Mouse (Mus musculus): Measurements from ENCODE around the gene Adam10. TPM values are rescaled to one million over a fixed set of nuclear protein-coding genes. Genes with fewer than 3 reads are reported as not detected.

Gene Adam10
- polyA plus RNA-seq, 1 experiment from 2014 or later = 63.7 TPM

- no peaks in the 10 kb centered on the region for H3K36me3 ChIP-seq (ENCODE audit: control insufficient read depth, insufficient read depth, low read length)
- H3K9me3 ChIP-seq (ENCODE audit: control insufficient read depth, low read length) = 0 out of 2 replicates have a peak, but pooled peaks cover 3% of the 10 kb centered on the region
- 85% methylated on average over 7 of the region's 7 CpGs for WGBS
- ATAC-seq (replicated peaks; ENCODE audit: low FRiP score, low TSS enrichment, low read depth) (no peak), DNase-seq (ENCODE audit: low spot score) (no peak)
- no peaks in the 10 kb centered on the region for H3K4me1 ChIP-seq (replicated peaks; ENCODE audit: control insufficient read depth, insufficient read depth, low read length)
- no peak overlapping the region for H3K4me3 ChIP-seq (ENCODE audit: low read depth, low read length)
- no peak overlapping the region for H3K27ac ChIP-seq (ENCODE audit: low read depth)
- no peak overlapping the region for H3K9ac ChIP-seq (ENCODE audit: low read length)
- H3K4me2 ChIP-seq (ENCODE audit: low read length) = no peak overlapping the region
- H3K27me3 ChIP-seq (replicated peaks; ENCODE audit: control insufficient read depth, insufficient read depth, low read length) = no peaks in the 10 kb centered on the region
Measured at GRCm38 (mm10) chr9:70788705-70789104, 109.9 kb downstream of the Adam10 start.

- H3K4me2 ChIP-seq (ENCODE audit: low read length) = no peak overlapping the region
- DNase-seq (ENCODE audit: low spot score) = no peak
- no peak for ATAC-seq (replicated peaks; ENCODE audit: low FRiP score, low TSS enrichment, low read depth)
- H3K27me3 ChIP-seq (replicated peaks; ENCODE audit: control insufficient read depth, insufficient read depth, low read length) = no peaks in the 10 kb centered on the region
- no peak overlapping the region for H3K9ac ChIP-seq (ENCODE audit: low read length)
- H3K27ac ChIP-seq (ENCODE audit: low read depth) = no peak overlapping the region
- H3K36me3 ChIP-seq (ENCODE audit: control insufficient read depth, insufficient read depth, low read length) = no peaks in the 10 kb centered on the region
- H3K4me3 ChIP-seq (ENCODE audit: low read depth, low read length) = no peak overlapping the region
- H3K9me3 ChIP-seq (ENCODE audit: control insufficient read depth, low read length) = 0 out of 2 replicates have a peak, but pooled peaks cover 3% of the 10 kb centered on the region
- H3K4me1 ChIP-seq (replicated peaks; ENCODE audit: control insufficient read depth, insufficient read depth, low read length) = no peaks in the 10 kb centered on the region; the same call in 1 of the 2 replicates
- WGBS = 90% methylated on average over 4 of the region's 4 CpGs
Measured at GRCm38 (mm10) chr9:70790621-70791020, 111.8 kb downstream of the Adam10 start.

GRCm38 (mm10) chr9:70794643-70795438, 116.0 kb downstream of the Adam10 start:
- H3K4me2 ChIP-seq (ENCODE audit: low read length) = no peak overlapping the region
- no peak for DNase-seq (ENCODE audit: low spot score)
- no peaks in the 10 kb centered on the region for H3K27me3 ChIP-seq (replicated peaks; ENCODE audit: control insufficient read depth, insufficient read depth, low read length)
- ATAC-seq (replicated peaks; ENCODE audit: low FRiP score, low TSS enrichment, low read depth) = no peak
- H3K36me3 ChIP-seq (ENCODE audit: control insufficient read depth, insufficient read depth, low read length) = no peaks in the 10 kb centered on the region
- H3K4me3 ChIP-seq (ENCODE audit: low read depth, low read length) = no peak overlapping the region
- WGBS = 50% methylated on average over 15 of the region's 15 CpGs
- H3K27ac ChIP-seq (ENCODE audit: low read depth) = no peak overlapping the region
- no peaks in the 10 kb centered on the region for H3K9me3 ChIP-seq (ENCODE audit: control insufficient read depth, low read length)
- no peaks in the 10 kb centered on the region; the same call in 1 of the 2 replicates for H3K4me1 ChIP-seq (replicated peaks; ENCODE audit: control insufficient read depth, insufficient read depth, low read length)
- no peak overlapping the region for H3K9ac ChIP-seq (ENCODE audit: low read length)

GRCm38 (mm10) chr9:70795439-70795757, 116.6 kb downstream of the Adam10 start:
- Histone ChIP-seq H3K4me1 (replicated peaks; ENCODE audit: control insufficient read depth, insufficient read depth, low read length) (no peaks in the 10 kb centered on the region; the same call in 1 of the 2 replicates), H3K27me3 (replicated peaks; ENCODE audit: control insufficient read depth, insufficient read depth, low read length) (no peaks in the 10 kb centered on the region), H3K9me3 (ENCODE audit: control insufficient read depth, low read length) (no peaks in the 10 kb centered on the region), H3K36me3 (ENCODE audit: control insufficient read depth, insufficient read depth, low read length) (no peaks in the 10 kb centered on the region), H3K9ac (ENCODE audit: low read length) (no peak overlapping the region), H3K4me3 (ENCODE audit: low read depth, low read length) (no peak overlapping the region), H3K27ac (ENCODE audit: low read depth) (no peak overlapping the region), H3K4me2 (ENCODE audit: low read length) (no peak overlapping the region)
- WGBS = 51% methylated on average over 2 of the region's 2 CpGs
- no peak for DNase-seq (ENCODE audit: low spot score)
- no peak for ATAC-seq (replicated peaks; ENCODE audit: low FRiP score, low TSS enrichment, low read depth)

- Histone ChIP-seq H3K4me1 (replicated peaks; ENCODE audit: control insufficient read depth, insufficient read depth, low read length) (no peaks in the 10 kb centered on the region), H3K36me3 (ENCODE audit: control insufficient read depth, insufficient read depth, low read length) (no peaks in the 10 kb centered on the region), H3K9me3 (ENCODE audit: control insufficient read depth, low read length) (no peaks in the 10 kb centered on the region), H3K27me3 (replicated peaks; ENCODE audit: control insufficient read depth, insufficient read depth, low read length) (no peaks in the 10 kb centered on the region), H3K4me3 (ENCODE audit: low read depth, low read length) (no peak overlapping the region), H3K9ac (ENCODE audit: low read length) (no peak overlapping the region), H3K4me2 (ENCODE audit: low read length) (no peak overlapping the region), H3K27ac (ENCODE audit: low read depth) (no peak overlapping the region)
- no peak for ATAC-seq (replicated peaks; ENCODE audit: low FRiP score, low TSS enrichment, low read depth)
- WGBS = 57% methylated on average over 8 of the region's 8 CpGs
- no peak for DNase-seq (ENCODE audit: low spot score)
Measured at GRCm38 (mm10) chr9:70800588-70801315, 122.0 kb downstream of the Adam10 start.

- WGBS = 80% methylated on average over 3 of the region's 3 CpGs
- no peak overlapping the region for H3K27ac ChIP-seq (ENCODE audit: low read depth)
- ATAC-seq (replicated peaks; ENCODE audit: low FRiP score, low TSS enrichment, low read depth) = no peak
- no peak for DNase-seq (ENCODE audit: low spot score)
- H3K4me2 ChIP-seq (ENCODE audit: low read length) = no peak overlapping the region
- H3K9ac ChIP-seq (ENCODE audit: low read length) = no peak overlapping the region
- no peaks in the 10 kb centered on the region for H3K9me3 ChIP-seq (ENCODE audit: control insufficient read depth, low read length)
- H3K4me1 ChIP-seq (replicated peaks; ENCODE audit: control insufficient read depth, insufficient read depth, low read length) = no peaks in the 10 kb centered on the region
- no peaks in the 10 kb centered on the region for H3K27me3 ChIP-seq (replicated peaks; ENCODE audit: control insufficient read depth, insufficient read depth, low read length)
- no peak overlapping the region for H3K4me3 ChIP-seq (ENCODE audit: low read depth, low read length)
- H3K36me3 ChIP-seq (ENCODE audit: control insufficient read depth, insufficient read depth, low read length) = no peaks in the 10 kb centered on the region
Measured at GRCm38 (mm10) chr9:70801761-70802160, 123.0 kb downstream of the Adam10 start.

GRCm38 (mm10) chr9:70802816-70803215, 124.0 kb downstream of the Adam10 start:
- H3K27me3 ChIP-seq (replicated peaks; ENCODE audit: control insufficient read depth, insufficient read depth, low read length) = no peaks in the 10 kb centered on the region
- no peak overlapping the region for H3K27ac ChIP-seq (ENCODE audit: low read depth)
- H3K4me3 ChIP-seq (ENCODE audit: low read depth, low read length) = no peak overlapping the region
- no peak overlapping the region for H3K4me2 ChIP-seq (ENCODE audit: low read length)
- no peaks in the 10 kb centered on the region for H3K4me1 ChIP-seq (replicated peaks; ENCODE audit: control insufficient read depth, insufficient read depth, low read length)
- H3K9me3 ChIP-seq (ENCODE audit: control insufficient read depth, low read length) = no peaks in the 10 kb centered on the region
- WGBS = 81% methylated on average over 3 of the region's 3 CpGs
- ATAC-seq (replicated peaks; ENCODE audit: low FRiP score, low TSS enrichment, low read depth) (no peak), DNase-seq (ENCODE audit: low spot score) (no peak)
- no peaks in the 10 kb centered on the region for H3K36me3 ChIP-seq (ENCODE audit: control insufficient read depth, insufficient read depth, low read length)
- H3K9ac ChIP-seq (ENCODE audit: low read length) = no peak overlapping the region

- Histone ChIP-seq H3K4me1 (replicated peaks; ENCODE audit: control insufficient read depth, insufficient read depth, low read length) (peaks cover 2% of the 10 kb centered on the region; the same call in 1 of the 2 replicates), H3K27ac (ENCODE audit: low read depth) (no peak overlapping the region), H3K9me3 (ENCODE audit: control insufficient read depth, low read length) (no peaks in the 10 kb centered on the region), H3K9ac (ENCODE audit: low read length) (no peak overlapping the region), H3K4me2 (ENCODE audit: low read length) (no peak overlapping the region), H3K27me3 (replicated peaks; ENCODE audit: control insufficient read depth, insufficient read depth, low read length) (no peaks in the 10 kb centered on the region), H3K36me3 (ENCODE audit: control insufficient read depth, insufficient read depth, low read length) (no peaks in the 10 kb centered on the region), H3K4me3 (ENCODE audit: low read depth, low read length) (no peak overlapping the region)
- WGBS = 75% methylated on average over 1 of the region's 1 CpGs
- no peak for DNase-seq (ENCODE audit: low spot score)
- ATAC-seq (replicated peaks; ENCODE audit: low FRiP score, low TSS enrichment, low read depth) = no peak
Measured at GRCm38 (mm10) chr9:70806069-70806468, 127.3 kb downstream of the Adam10 start.

All from intestine, embryonic 14.5 days (tissue).